Mouse (Mus musculus) spleen, adult 2 months (tissue): ENCODE results near the gene Mgat4c. TPM values are rescaled to one million over a fixed set of nuclear protein-coding genes. Genes with fewer than 3 reads are reported as not detected.
"Not testable (repeated sequence)": the region's sequence is repeated elsewhere in the genome, so short reads cannot be mapped to it uniquely, and the experiment has no call there.

Experiments
- DNase-seq, 2 experiments: peaks; one replicate each; pipeline versions ENCODE4 v3.0.0 to v3.0.0-alpha.2; 2012 to 2021; ENCODE audit warnings: low spot score in 2 of 2, low read depth in 1 of 2
- H3K27ac ChIP-seq: fragments of 200-500 bp; 2 replicates; pipeline ENCODE4 v1.5.1; 2012; ENCODE audit warnings: low read length, inconsistent platforms; ENCODE audit not compliant: insufficient read depth
- H3K27me3 ChIP-seq: fragments of 200-500 bp; 2 replicates; pipeline ENCODE4 v1.6.1; 2012; ENCODE audit warnings: mild to moderate bottlenecking, moderate library complexity, low read length, inconsistent platforms; ENCODE audit not compliant: control insufficient read depth, insufficient read depth
- H3K36me3 ChIP-seq: fragments of 200-500 bp; 2 replicates; pipeline ENCODE4 v1.6.1; 2012; ENCODE audit warnings: mild to moderate bottlenecking, low read length, inconsistent platforms; ENCODE audit not compliant: control insufficient read depth, insufficient read depth
- H3K4me1 ChIP-seq: fragments of 200-500 bp; 2 replicates; pipeline ENCODE4 v1.6.1; 2011; ENCODE audit warnings: inconsistent platforms; ENCODE audit not compliant: control insufficient read depth, insufficient read depth, insufficient read length
- H3K4me3 ChIP-seq: fragments of 200-500 bp; 2 replicates; pipeline ENCODE4 v1.5.1; 2011; ENCODE audit warnings: mild to moderate bottlenecking, inconsistent platforms; ENCODE audit not compliant: insufficient read depth, insufficient read length; ENCODE audit errors: extremely low read depth
- CTCF ChIP-seq: fragments of 200-500 bp; IDR thresholded peaks from 2 replicates; pipeline ENCODE4 v1.5.1; 2011; ENCODE audit warnings: mild to moderate bottlenecking, inconsistent platforms; ENCODE audit not compliant: insufficient read depth, insufficient read length, insufficient replicate concordance; ENCODE audit errors: extremely low read depth
- POLR2A ChIP-seq: fragments of 200-500 bp; IDR thresholded peaks from 2 replicates; pipeline ENCODE4 v1.6.1; 2011; ENCODE audit warnings: low read depth, low read length, inconsistent platforms
- WGBS: fragments of 180-500 bp; shearing (Covaris S2); methylation state at CpG from one replicate; pipeline ENCODE4 v1.1.7; 2018; 5-methylcytosine and 5-hydroxymethylcytosine counted together
- polyA plus RNA-seq: library from polyadenylated mRNA; depleted of rRNA; stranded (reverse); fragments of >200 nt; gene quantifications from 2 replicates; pipeline ENCODE4 v1.2.3, GENCODE M21; 2012

Gene Mgat4c
- polyA plus RNA-seq, 1 experiment, result not detected

GRCm38 (mm10) chr10:102372111-102372510 is 690.8 kb downstream of the Mgat4c start:
- Histone ChIP-seq H3K4me3 (no peak overlapping the region), H3K27ac (no peak overlapping the region), H3K4me1 (no peaks in the 10 kb centered on the region), H3K27me3 (no peaks in the 10 kb centered on the region), H3K36me3 (no peaks in the 10 kb centered on the region)
- TF ChIP-seq CTCF (no peak), POLR2A (no peak)
- DNase-seq, result no peak

DNA sequence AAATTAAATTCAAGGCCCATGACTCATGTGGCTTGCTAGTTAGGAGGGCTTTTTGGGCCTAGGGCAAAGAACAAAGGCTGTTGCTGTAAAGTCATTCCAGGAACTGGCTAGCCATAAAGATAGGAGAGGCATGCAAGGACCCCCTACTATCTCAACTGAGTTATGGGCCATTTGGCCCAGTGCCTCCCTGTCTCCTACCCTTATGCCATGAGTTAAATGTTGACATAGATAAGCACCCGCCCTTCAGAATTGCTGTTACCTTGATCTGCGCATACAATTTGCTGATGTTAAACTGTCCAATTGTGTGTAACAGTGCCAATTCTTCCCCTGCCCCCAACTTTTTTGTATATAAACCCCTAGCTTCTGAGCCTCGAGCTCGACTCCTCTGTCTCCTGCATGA is 692.8 kb downstream of the Mgat4c start:
- TF ChIP-seq CTCF, result no peak
- no peak for TF ChIP-seq POLR2A
- Histone ChIP-seq H3K27me3 (no peaks in the 10 kb centered on the region), H3K4me1 (no peaks in the 10 kb centered on the region), H3K4me3 (no peak overlapping the region), H3K36me3 (no peaks in the 10 kb centered on the region), H3K27ac (no peak overlapping the region)
- no peak for DNase-seq
- 85% methylated on average over 4 of the region's 4 CpGs for WGBS

DNA sequence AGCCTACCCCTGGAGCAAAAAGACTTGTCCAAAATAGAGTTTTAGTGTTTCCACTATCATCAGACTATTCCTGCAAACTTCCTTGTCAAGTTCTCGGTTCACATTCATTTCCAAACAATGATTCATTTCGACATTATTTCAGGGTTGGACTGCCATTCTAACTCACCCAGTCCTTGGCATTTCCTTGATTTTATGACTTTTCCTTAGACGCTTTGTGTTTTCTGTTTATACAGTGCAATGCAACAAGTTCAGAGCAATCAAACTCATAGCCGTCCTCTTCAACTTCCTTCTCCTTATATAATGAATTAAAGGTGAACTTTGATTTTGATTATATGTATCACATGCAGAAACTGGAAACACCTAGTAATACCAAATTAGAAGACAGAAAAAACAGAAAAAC is 696.1 kb downstream of the Mgat4c start:
- H3K4me3 ChIP-seq, result no peak overlapping the region
- TF ChIP-seq POLR2A (no peak), CTCF (no peak)
- no peak for DNase-seq
- WGBS, result 77% methylated on average over 4 of the region's 4 CpGs
- no peaks in the 10 kb centered on the region for H3K4me1 ChIP-seq
- H3K27me3 ChIP-seq, result no peaks in the 10 kb centered on the region
- no peaks in the 10 kb centered on the region for H3K36me3 ChIP-seq
- no peak overlapping the region for H3K27ac ChIP-seq

- Histone ChIP-seq H3K27me3 (no peaks in the 10 kb centered on the region), H3K4me3 (no peak overlapping the region), H3K36me3 (no peaks in the 10 kb centered on the region), H3K4me1 (no peaks in the 10 kb centered on the region), H3K27ac (no peak overlapping the region)
- no peak for DNase-seq
- 6% methylated on average over 1 of the region's 1 CpGs for WGBS
- no peak for TF ChIP-seq CTCF
- no peak for TF ChIP-seq POLR2A
Observed at GRCm38 (mm10) chr10:102389223-102389622, 707.9 kb downstream of the Mgat4c start.

- no peak overlapping the region for H3K27ac ChIP-seq
- H3K36me3 ChIP-seq, result no peaks in the 10 kb centered on the region
- 87% methylated on average over 2 of the region's 2 CpGs for WGBS
- no peaks in the 10 kb centered on the region for H3K27me3 ChIP-seq
- TF ChIP-seq POLR2A (no peak), CTCF (no peak)
- no peaks in the 10 kb centered on the region for H3K4me1 ChIP-seq
- no peak overlapping the region for H3K4me3 ChIP-seq
- DNase-seq, result no peak
Observed at GRCm38 (mm10) chr10:102417654-102418272, 736.5 kb downstream of the Mgat4c start.

GRCm38 (mm10) chr10:102435048-102435447 is 753.8 kb downstream of the Mgat4c start:
- H3K27me3 ChIP-seq, H3K4me3 ChIP-seq, H3K4me1 ChIP-seq, H3K36me3 ChIP-seq, H3K27ac ChIP-seq: not testable (repeated sequence)
- WGBS, result 4% methylated on average over 7 of the region's 7 CpGs
- DNase-seq, result peak in 1 of 2 experiments; percentile 4

- not testable (repeated sequence) for H3K27ac ChIP-seq, H3K4me1 ChIP-seq, H3K36me3 ChIP-seq, H3K4me3 ChIP-seq, DNase-seq, H3K27me3 ChIP-seq
- WGBS, result 37% methylated on average over 6 of the region's 6 CpGs
Observed at GRCm38 (mm10) chr10:102435467-102435866, 754.2 kb downstream of the Mgat4c start.
